Mouse (Mus musculus): ENCODE data around the gene Ddx4.

Gene Ddx4

GRCm38 (mm10) chr13:112556501-112556900, 95.8 kb downstream of the Ddx4 start:
- DNase-seq (ENCODE audit: low read depth, low spot score) = no peak

GRCm38 (mm10) chr13:112553304-112553703, 99.0 kb downstream of the Ddx4 start:
- no peak for DNase-seq (ENCODE audit: low read depth, low spot score)

DNA sequence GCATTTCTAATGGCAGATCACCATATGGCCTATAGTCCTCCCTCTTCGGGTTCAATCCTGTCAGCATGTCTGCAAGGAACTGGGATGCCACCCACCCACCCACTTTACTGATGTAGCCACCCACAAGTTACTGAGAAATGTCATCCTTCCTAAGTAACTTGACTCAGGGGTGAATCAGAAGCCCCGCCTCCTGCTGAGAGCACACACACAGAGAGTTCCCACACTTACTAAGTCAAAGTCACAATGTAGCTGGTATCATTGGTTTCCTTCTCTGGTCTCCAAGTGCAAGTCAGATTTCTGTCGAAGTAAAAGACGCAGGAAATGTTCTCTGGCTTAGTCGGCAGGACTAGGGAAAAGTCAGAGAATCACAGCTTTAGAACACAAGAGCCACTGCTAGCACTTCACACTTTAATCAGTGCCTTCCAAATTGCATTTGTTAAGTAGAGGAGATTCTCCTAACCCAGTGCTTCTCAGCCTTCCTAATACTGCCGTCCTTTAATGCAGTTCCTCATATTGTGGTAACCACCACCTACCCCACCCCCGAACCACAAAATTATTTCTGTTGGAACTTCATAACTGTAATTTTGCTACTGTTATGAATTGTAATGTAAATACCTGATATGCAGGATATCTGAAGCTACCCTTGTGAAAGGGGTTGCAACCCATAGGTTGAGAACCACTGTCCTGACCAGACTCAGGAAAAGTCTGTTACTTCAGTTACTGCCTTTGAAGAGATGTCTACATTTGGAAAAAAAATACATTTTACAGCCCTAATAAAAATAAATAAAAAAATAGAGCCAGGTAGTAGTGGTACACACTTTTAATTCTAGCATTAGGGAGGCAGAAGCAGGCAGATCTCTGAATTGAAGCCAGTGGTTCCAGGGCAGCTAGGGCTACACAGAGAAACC, 100.4 kb downstream of the Ddx4 start:
- no peak for DNase-seq (ENCODE audit: low read depth, low spot score)
